Mouse (Mus musculus) CH12.LX (cell line): ENCODE results near the gene Slc2a12. TPM values are rescaled to one million over a fixed set of nuclear protein-coding genes. Genes with fewer than 3 reads are reported as not detected.

Source experiments
- DNase-seq: peaks from one replicate; pipeline ENCODE4 v3.0.0-alpha.2; 2013; ENCODE audit errors: extremely low read depth
- H3K27ac ChIP-seq: 2 replicates; pipeline ENCODE4 v1.5.1; 2012; ENCODE audit warnings: low read depth, mild to moderate bottlenecking, control low read depth, moderate library complexity; ENCODE audit not compliant: insufficient read depth
- H3K27me3 ChIP-seq: replicated peaks from 2 replicates; pipeline ENCODE3; 2012; ENCODE audit warnings: inconsistent platforms
- H3K36me3 ChIP-seq, 2 experiments: replicated peaks in 1 of 2; 2 replicates each; pipeline versions ENCODE3 to v1.6.1; 2012; ENCODE audit warnings: inconsistent platforms in 1 of 2, low read length in 1 of 2, mild to moderate bottlenecking in 1 of 2, mixed read lengths in 1 of 2, moderate library complexity in 1 of 2; ENCODE audit not compliant: control insufficient read depth in 1 of 2, insufficient read depth in 1 of 2
- H3K4me1 ChIP-seq, 2 experiments: 2 replicates each; pipeline ENCODE4 v1.6.1; 2012; ENCODE audit warnings: inconsistent platforms in 1 of 2, moderate library complexity in 1 of 2; ENCODE audit not compliant: insufficient read depth in 2 of 2, control insufficient read depth in 1 of 2
- H3K4me2 ChIP-seq: 2 replicates; pipeline ENCODE4 v1.6.1; 2012; ENCODE audit warnings: low read depth, mild to moderate bottlenecking, control low read depth; ENCODE audit not compliant: poor library complexity, insufficient read depth, severe bottlenecking
- H3K4me3 ChIP-seq, 3 experiments: fragments of 150-350 bp in 1 of 3; sonication (generic) in 1 of 3; replicated peaks in 1 of 3; 2 replicates each; pipeline versions ENCODE3 to v1.5.1; 2011 to 2012; ENCODE audit warnings: low read depth in 2 of 3, low read length in 2 of 3, mild to moderate bottlenecking in 2 of 3, moderate library complexity in 2 of 3, control low read depth in 1 of 3, improper control_type of control experiment in 1 of 3, inconsistent platforms in 1 of 3, mixed read lengths in 1 of 3; ENCODE audit not compliant: poor library complexity in 1 of 3
- H3K79me2 ChIP-seq: replicated peaks from 2 replicates; pipeline ENCODE4 v1.6.1; 2012; ENCODE audit warnings: mild to moderate bottlenecking, moderate library complexity; ENCODE audit not compliant: control insufficient read depth, poor library complexity, insufficient read depth, severe bottlenecking; ENCODE audit errors: extremely low read depth
- H3K9ac ChIP-seq: 2 replicates; pipeline ENCODE4 v1.6.1; 2012; ENCODE audit warnings: low read depth, mild to moderate bottlenecking, control low read depth, moderate library complexity; ENCODE audit not compliant: insufficient read depth
- H3K9me3 ChIP-seq: replicated peaks from 2 replicates; pipeline ENCODE3; 2012; ENCODE audit warnings: low read length, inconsistent platforms, mixed read lengths
- CHD2 ChIP-seq: IDR thresholded peaks from 2 replicates; pipeline ENCODE4 v1.6.1; 2011; ENCODE audit warnings: low read length, improper control_type of control experiment
- E2F4 ChIP-seq: IDR thresholded peaks from 2 replicates; pipeline ENCODE4 v1.6.1; 2011; ENCODE audit warnings: low read depth, low read length, improper control_type of control experiment; ENCODE audit not compliant: insufficient replicate concordance
- ETS1 ChIP-seq: conservative IDR thresholded peaks from 2 replicates; pipeline ENCODE4 v1.6.1; 2012; ENCODE audit warnings: low read depth, mild to moderate bottlenecking, inconsistent platforms, low read length, improper control_type of control experiment, moderate library complexity
- GABPA ChIP-seq: IDR thresholded peaks from 2 replicates; pipeline ENCODE4 v1.6.1; 2012; ENCODE audit warnings: low read depth, low read length, improper control_type of control experiment, inconsistent platforms; ENCODE audit not compliant: insufficient replicate concordance
- HCFC1 ChIP-seq: IDR thresholded peaks from 2 replicates; pipeline ENCODE4 v1.6.1; 2012; ENCODE audit warnings: low read depth, mild to moderate bottlenecking, inconsistent platforms, low read length, improper control_type of control experiment
- PAX5 ChIP-seq: IDR thresholded peaks from 2 replicates; pipeline ENCODE4 v1.6.1; 2012; ENCODE audit warnings: low read length, inconsistent platforms, mixed read lengths
- POLR2A ChIP-seq: IDR thresholded peaks from 2 replicates; pipeline ENCODE4 v1.6.1; 2011; ENCODE audit warnings: low read depth, mild to moderate bottlenecking, improper control_type of control experiment, low read length
- SMC3 ChIP-seq: IDR thresholded peaks from 2 replicates; pipeline ENCODE4 v1.6.1; 2011; ENCODE audit warnings: low read depth, low read length, improper control_type of control experiment
- USF2 ChIP-seq: conservative IDR thresholded peaks from 2 replicates; pipeline ENCODE4 v1.6.1; 2011; ENCODE audit warnings: low read depth, low read length, improper control_type of control experiment
- ZNF384 ChIP-seq: IDR thresholded peaks from 2 replicates; pipeline ENCODE4 v1.6.1; 2012; ENCODE audit warnings: low read depth, low read length, improper control_type of control experiment, inconsistent platforms
- dilution Hi-C: fragments of 300-500 bp; cut with MboI; formaldehyde crosslinking; loops from 2 replicates; pipeline ENCODE4 v1.14.3; 2020; ENCODE audit warnings: low sequenced_read_pairs; ENCODE audit not compliant: extremely low pct_unique_long_range_greater_than_20kb, extremely low pct_ligation_motif_present
- in situ Hi-C: fragments of 300-500 bp; cut with MboI; formaldehyde crosslinking; loops from 3 replicates; pipeline ENCODE4 v1.14.3; 2019; ENCODE audit warnings: low sequenced_read_pairs, low pct_ligation_motif_present, low pct_unique_long_range_greater_than_20kb, mixed read lengths
- polyA plus RNA-seq: library from polyadenylated mRNA; unstranded; fragments of >175 nt; gene quantifications from 2 replicates; pipeline ENCODE4 v1.2.1, GENCODE M21; 2012; ENCODE audit warnings: low read depth; ENCODE audit not compliant: insufficient read length
- total RNA-seq, 2 experiments: library from RNA; depleted of rRNA; stranded (reverse); fragments of 300-350 nt in 1 of 2; fragments of >200 nt in 1 of 2; gene quantifications; 2 replicates each; pipeline ENCODE4 v1.2.3; 2012 to 2014

Slc2a12 gene
- total and polyA plus RNA-seq, 3 experiments: 0.25 TPM; not detected in 2

GRCm38 (mm10) chr10:22726295-22726694, 81.5 kb downstream of the Slc2a12 start:
- H3K27ac ChIP-seq: no peak overlapping the region
- peaks cover 13 to 70% of the 10 kb centered on the region in 2 experiments for H3K4me1 ChIP-seq

GRCm38 (mm10) chr10:22728257-22728656, 83.4 kb downstream of the Slc2a12 start:
- no peak for DNase-seq
- peaks cover 16 to 54% of the 10 kb centered on the region in 2 experiments for H3K4me1 ChIP-seq
- H3K9me3 ChIP-seq: no peaks in the 10 kb centered on the region
- in situ Hi-C loops (no loop called here), dilution Hi-C loops (no loop called here)
- H3K4me2 ChIP-seq: no peak overlapping the region
- no peak overlapping the region for H3K4me3 ChIP-seq
- no peaks in the 10 kb centered on the region for H3K27me3 ChIP-seq
- H3K9ac ChIP-seq: no peak overlapping the region
- H3K36me3 ChIP-seq: peaks cover 4 to 17% of the 10 kb centered on the region in 2 experiments
- peaks cover 65% of the 10 kb centered on the region for H3K79me2 ChIP-seq
- no peak overlapping the region for H3K27ac ChIP-seq
- TF ChIP-seq PAX5: no peak
- TF ChIP-seq HCFC1: no peak
- TF ChIP-seq POLR2A: no peak
- TF ChIP-seq ZNF384: no peak
- TF ChIP-seq ETS1: no peak
- TF ChIP-seq SMC3: no peak
- no peak for TF ChIP-seq GABPA
- TF ChIP-seq, all 38 proteins: peak for 0

More at GRCm38 (mm10) chr10:22726295-22726694, 81.5 kb downstream of the Slc2a12 start:
- H3K9me3 ChIP-seq: no peaks in the 10 kb centered on the region
- dilution Hi-C loops: no loop called here
- DNase-seq: no peak
- TF ChIP-seq SMC3: no peak
- TF ChIP-seq E2F4: no peak
- in situ Hi-C loops: no loop called here
- no peak overlapping the region for H3K4me2 ChIP-seq
- no peaks in the 10 kb centered on the region for H3K27me3 ChIP-seq
- H3K36me3 ChIP-seq: peaks cover 4 to 17% of the 10 kb centered on the region in 2 experiments
- no peak overlapping the region for H3K4me3 ChIP-seq
- peaks cover 80% of the 10 kb centered on the region for H3K79me2 ChIP-seq
- H3K9ac ChIP-seq: no peak overlapping the region

GRCm38 (mm10) chr10:22730266-22730991, 85.6 kb downstream of the Slc2a12 start:
- peak overlapping the region; percentile 40; the same call in 1 of the 2 replicates for H3K27ac ChIP-seq
- H3K4me3 ChIP-seq: peak overlapping the region; percentile 78 to 92 (median 89)
- peaks cover 13 to 35% of the 10 kb centered on the region in 2 experiments; a peak in 3 of 4 replicates for H3K4me1 ChIP-seq
- in situ Hi-C loops: no loop called here
- dilution Hi-C loops: no loop called here
- peaks cover 44% of the 10 kb centered on the region for H3K79me2 ChIP-seq
- H3K9ac ChIP-seq: peak overlapping the region; percentile 92
- peaks cover 0 to 6% of the 10 kb centered on the region in 2 experiments for H3K36me3 ChIP-seq
- TF ChIP-seq CHD2 (peak; percentile 45; the same call in 1 of the 2 replicates), USF2 (no peak)
- TF ChIP-seq, all 38 proteins: peak for 1
- no peaks in the 10 kb centered on the region for H3K27me3 ChIP-seq
- DNase-seq: peak; percentile 17
- H3K9me3 ChIP-seq: no peaks in the 10 kb centered on the region
- peak overlapping the region; percentile 80 for H3K4me2 ChIP-seq
